Mouse (Mus musculus) embryonic facial prominence, embryonic 12.5 days (tissue): Measurements from ENCODE around the gene Irf9. TPM values are rescaled to one million over a fixed set of nuclear protein-coding genes. Genes with fewer than 3 reads are reported as not detected.

Source experiments
- ATAC-seq: fragments of 200-750 bp; cut with Nextera tagmentation; 2 replicates; pipeline ENCODE4 v1.8.0; 2017; ENCODE audit not compliant: insufficient number of reproducible peaks, insufficient read depth, low FRiP score, low TSS enrichment
- H3K27ac ChIP-seq: fragments of 300-500 bp; sonication (generic); 2 replicates; pipeline ENCODE4 v1.5.1; 2016; ENCODE audit warnings: mild to moderate bottlenecking
- H3K27me3 ChIP-seq: fragments of 300-500 bp; sonication (generic); 2 replicates; pipeline ENCODE4 v1.6.1; 2016; ENCODE audit warnings: mild to moderate bottlenecking, moderate library complexity
- H3K36me3 ChIP-seq: fragments of 300-500 bp; sonication (generic); 2 replicates; pipeline ENCODE4 v1.6.1; 2016; ENCODE audit warnings: mild to moderate bottlenecking
- H3K4me1 ChIP-seq: fragments of 300-500 bp; sonication (generic); 2 replicates; pipeline ENCODE4 v1.6.1; 2016
- H3K4me2 ChIP-seq: fragments of 300-500 bp; sonication (generic); replicated peaks from 2 replicates; pipeline ENCODE4 v1.6.1; 2016; ENCODE audit warnings: mild to moderate bottlenecking, moderate library complexity
- H3K4me3 ChIP-seq: fragments of 300-500 bp; sonication (generic); 2 replicates; pipeline ENCODE4 v1.5.1; 2016; ENCODE audit warnings: mild to moderate bottlenecking
- H3K9ac ChIP-seq: fragments of 300-500 bp; sonication (generic); 2 replicates; pipeline ENCODE4 v1.6.1; 2016; ENCODE audit warnings: mild to moderate bottlenecking, moderate library complexity
- H3K9me3 ChIP-seq: fragments of 300-500 bp; sonication (generic); 2 replicates; pipeline ENCODE4 v1.6.1; 2016; ENCODE audit warnings: mild to moderate bottlenecking, moderate library complexity
- WGBS: fragments of 180-500 bp; shearing (Covaris S2); methylation state at CpG from one replicate; pipeline ENCODE4 v1.1.7; 2016; 5-methylcytosine and 5-hydroxymethylcytosine counted together
- polyA plus RNA-seq: library from polyadenylated mRNA; unstranded; fragments of >200 nt; fragmentation: Nextera tagmentation; extraction: Ambion mirVana; gene quantifications from 2 replicates; pipeline ENCODE4 v1.2.1, GENCODE M21; 2016

Gene Irf9
- polyA plus RNA-seq, 1 experiment from 2014 or later, result 9.5 TPM

- H3K9ac ChIP-seq, result no peak overlapping the region
- H3K36me3 ChIP-seq, result peaks cover 25% of the 10 kb centered on the region
- H3K27ac ChIP-seq, result no peak overlapping the region
- no peak for ATAC-seq
- H3K4me1 ChIP-seq, result peaks cover 6% of the 10 kb centered on the region; the same call in 1 of the 2 replicates
- 0 out of 2 replicates have a peak, but pooled peaks cover 2% of the 10 kb centered on the region for H3K27me3 ChIP-seq
- no peak overlapping the region for H3K4me3 ChIP-seq
- H3K9me3 ChIP-seq, result no peaks in the 10 kb centered on the region
- 73% methylated on average over 9 of the region's 9 CpGs for WGBS
- no peak overlapping the region for H3K4me2 ChIP-seq
Observed at GRCm38 (mm10) chr14:55581981-55582681, 21.2 kb upstream of the Irf9 start.

- 33% methylated on average over 5 of the region's 5 CpGs for WGBS
- peaks cover 6% of the 10 kb centered on the region; the same call in 1 of the 2 replicates for H3K4me1 ChIP-seq
- ATAC-seq, result no peak
- peaks cover 30% of the 10 kb centered on the region for H3K36me3 ChIP-seq
- H3K27ac ChIP-seq, result no peak overlapping the region
- H3K9me3 ChIP-seq, result no peaks in the 10 kb centered on the region
- H3K9ac ChIP-seq, result peak overlapping the region; percentile 53
- 0 out of 2 replicates have a peak, but pooled peaks cover 2% of the 10 kb centered on the region for H3K27me3 ChIP-seq
- peak overlapping the region; percentile 41 for H3K4me3 ChIP-seq
- peak overlapping the region; percentile 69 for H3K4me2 ChIP-seq
Observed at GRCm38 (mm10) chr14:55584303-55584701, 19.1 kb upstream of the Irf9 start.

DNA sequence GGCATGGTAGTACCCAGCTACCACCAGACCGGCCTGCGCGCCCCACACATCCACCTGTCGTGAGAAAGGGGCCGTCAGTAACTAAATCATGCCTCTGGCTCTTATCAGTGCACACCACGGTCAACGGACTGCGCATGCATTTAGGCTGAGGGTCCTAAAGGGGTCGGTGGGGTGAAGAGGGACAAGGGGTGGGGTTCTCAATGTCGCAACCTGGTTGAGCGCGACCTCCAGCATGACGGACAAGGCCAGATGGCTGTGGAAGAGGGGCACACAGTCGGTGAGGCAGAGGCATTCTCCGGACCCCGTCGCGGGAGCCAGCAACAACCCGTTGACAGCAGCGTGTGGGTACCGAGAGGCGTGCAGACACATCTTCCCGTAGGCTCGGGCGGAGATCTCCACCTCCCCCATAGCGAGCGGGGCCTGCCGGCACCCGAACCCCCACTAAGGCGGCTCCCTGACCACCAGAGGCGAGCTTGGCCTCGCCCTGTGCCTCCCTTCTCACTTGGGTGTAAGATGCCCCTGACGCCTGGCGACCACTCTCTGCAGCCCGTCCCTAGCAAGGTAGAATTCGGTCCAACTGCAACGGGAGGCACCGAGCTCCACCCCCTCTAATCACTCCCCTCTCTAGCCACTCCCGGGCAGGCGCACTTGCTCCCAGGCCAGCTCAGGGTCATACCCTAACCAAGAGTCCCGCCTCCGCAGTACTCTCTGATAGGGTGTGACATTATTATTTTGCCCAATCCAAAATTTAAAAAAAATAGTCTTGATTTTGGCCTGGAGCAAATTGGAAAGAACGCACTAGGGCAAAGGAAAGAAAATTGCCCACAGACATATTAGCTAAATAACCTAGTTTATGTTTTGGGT, 18.4 kb upstream of the Irf9 start, which contains the start of gene Emc9:
TSS of gene Emc9 (minus strand) at position 601 of the 864 bp plus-strand sequence.
- 1% methylated on average over 43 of the region's 43 CpGs for WGBS
- H3K27ac ChIP-seq, result no peak within 1 kb of the TSS
- H3K36me3 ChIP-seq, result peaks cover 27% of the 10 kb centered on the region

DNA sequence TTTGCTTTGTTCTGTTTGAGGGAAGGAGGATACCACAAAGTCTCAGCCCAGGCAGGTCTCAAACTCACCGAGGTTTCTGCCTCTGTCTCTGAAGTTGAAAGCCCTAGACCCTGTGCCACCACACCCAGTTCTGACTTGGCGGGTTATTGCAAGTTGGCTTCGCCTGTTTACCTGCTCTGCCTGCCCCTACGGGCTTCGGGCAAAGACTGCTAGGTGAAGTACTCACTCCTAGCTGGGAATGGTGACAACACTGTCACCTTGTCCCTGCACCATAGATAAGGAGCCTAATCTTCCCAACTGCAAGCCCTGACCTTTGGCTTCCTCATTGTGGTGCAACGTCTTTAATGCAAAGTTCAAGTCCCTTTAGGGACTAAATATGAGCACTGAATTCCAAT, 17.8 kb upstream of the Irf9 start:
- ATAC-seq, result no peak
- Histone ChIP-seq H3K4me3 (no peak overlapping the region), H3K4me2 (peak overlapping the region; percentile 69; the same call in 1 of the 2 replicates)

More for the DNA sequence above, 18.4 kb upstream of the Irf9 start, which contains the start of gene Emc9:
- H3K9me3 ChIP-seq, result no peaks in the 10 kb centered on the region
- peaks cover 12% of the 10 kb centered on the region for H3K4me1 ChIP-seq
- peak within 1 kb of the TSS; percentile 41 for H3K4me3 ChIP-seq
- H3K4me2 ChIP-seq, result peak within 1 kb of the TSS; percentile 69
- H3K9ac ChIP-seq, result peak within 1 kb of the TSS; percentile 53
- ATAC-seq, result no peak
- H3K27me3 ChIP-seq, result 0 out of 2 replicates have a peak, but pooled peaks cover 2% of the 10 kb centered on the region

GRCm38 (mm10) chr14:55586149-55586548, 17.2 kb upstream of the Irf9 start:
- Histone ChIP-seq H3K36me3 (peaks cover 15% of the 10 kb centered on the region), H3K4me3 (no peak overlapping the region), H3K27me3 (0 out of 2 replicates have a peak, but pooled peaks cover 2% of the 10 kb centered on the region), H3K4me2 (no peak overlapping the region), H3K9ac (no peak overlapping the region), H3K27ac (no peak overlapping the region), H3K9me3 (no peaks in the 10 kb centered on the region), H3K4me1 (peaks cover 15% of the 10 kb centered on the region)
- no peak for ATAC-seq
- 88% methylated on average over 2 of the region's 2 CpGs for WGBS

More for the DNA sequence above, 17.8 kb upstream of the Irf9 start:
- no peak overlapping the region for H3K27ac ChIP-seq
- H3K36me3 ChIP-seq, result peaks cover 21% of the 10 kb centered on the region
- H3K4me1 ChIP-seq, result peaks cover 15% of the 10 kb centered on the region
- WGBS, result 62% methylated on average over 6 of the region's 6 CpGs
- H3K9ac ChIP-seq, result no peak overlapping the region
- H3K9me3 ChIP-seq, result no peaks in the 10 kb centered on the region
- 0 out of 2 replicates have a peak, but pooled peaks cover 2% of the 10 kb centered on the region for H3K27me3 ChIP-seq

DNA sequence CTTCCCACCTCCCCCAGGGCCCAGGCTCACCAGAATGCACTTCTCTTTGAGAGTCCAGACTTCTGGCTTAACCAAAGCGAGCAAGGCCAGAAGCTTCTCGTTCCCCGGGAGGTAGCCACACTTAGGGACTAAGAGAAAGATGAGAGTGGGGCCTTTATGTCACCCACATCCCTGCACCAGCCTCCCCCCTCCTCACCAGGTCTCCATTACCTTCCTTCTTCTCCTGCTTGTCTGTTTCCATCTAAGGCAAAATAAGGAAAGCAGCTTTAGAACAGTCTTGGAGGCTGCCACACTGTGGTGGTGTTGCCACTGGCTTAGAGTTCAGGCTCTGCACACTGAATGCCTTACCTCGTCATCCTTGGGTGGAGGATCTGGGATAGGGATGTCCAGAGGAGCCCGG, 14.1 kb upstream of the Irf9 start:
- ATAC-seq, result no peak
- Histone ChIP-seq H3K36me3 (peaks cover 10% of the 10 kb centered on the region), H3K4me1 (peaks cover 29% of the 10 kb centered on the region), H3K9me3 (no peaks in the 10 kb centered on the region), H3K4me2 (no peak overlapping the region), H3K4me3 (no peak overlapping the region), H3K27ac (no peak overlapping the region), H3K9ac (no peak overlapping the region), H3K27me3 (0 out of 2 replicates have a peak, but pooled peaks cover 2% of the 10 kb centered on the region)
- WGBS, result 92% methylated on average over 5 of the region's 5 CpGs

DNA sequence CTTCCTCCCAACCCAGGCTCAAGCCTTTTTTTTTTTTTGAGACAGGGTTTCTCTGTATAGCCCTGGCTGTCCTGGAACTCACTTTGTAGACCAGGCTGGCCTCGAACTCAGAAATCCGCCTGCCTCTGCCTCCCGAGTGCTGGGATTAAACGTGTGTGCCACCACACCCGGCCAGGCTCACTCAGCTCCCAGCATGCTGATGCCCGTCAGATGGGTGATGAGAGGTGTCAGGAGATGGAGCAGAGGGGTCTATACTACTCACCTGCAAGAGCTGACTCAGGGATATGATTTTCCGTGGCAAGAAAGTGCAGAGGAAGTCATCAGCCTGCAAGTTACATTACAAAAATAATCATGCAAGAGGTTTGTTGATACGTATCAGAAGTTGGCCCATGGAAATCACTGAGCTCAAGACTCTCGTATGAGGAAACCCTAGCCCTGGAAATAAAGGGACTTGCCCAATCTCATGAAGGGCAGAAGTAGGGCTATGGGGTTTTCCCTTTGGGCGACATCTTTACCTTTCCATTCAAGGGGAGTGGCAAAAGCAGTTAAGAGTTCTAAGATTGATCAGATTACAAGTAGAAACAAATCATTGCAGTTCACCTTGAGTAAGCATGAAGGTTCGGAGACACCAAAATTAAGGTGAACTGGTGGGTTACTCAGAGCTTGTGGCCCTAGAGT, 13.5 kb upstream of the Irf9 start:
- Histone ChIP-seq H3K9me3 (no peaks in the 10 kb centered on the region), H3K36me3 (peaks cover 17% of the 10 kb centered on the region), H3K27ac (peak overlapping the region; percentile 97; the same call in 1 of the 2 replicates), H3K9ac (peak overlapping the region; percentile 73; the same call in 1 of the 2 replicates), H3K4me1 (peaks cover 24% of the 10 kb centered on the region), H3K27me3 (0 out of 2 replicates have a peak, but pooled peaks cover 2% of the 10 kb centered on the region), H3K4me2 (peak overlapping the region; percentile 88), H3K4me3 (peak overlapping the region; percentile 71)
- WGBS, result 83% methylated on average over 11 of the region's 11 CpGs
- ATAC-seq, result no peak

DNA sequence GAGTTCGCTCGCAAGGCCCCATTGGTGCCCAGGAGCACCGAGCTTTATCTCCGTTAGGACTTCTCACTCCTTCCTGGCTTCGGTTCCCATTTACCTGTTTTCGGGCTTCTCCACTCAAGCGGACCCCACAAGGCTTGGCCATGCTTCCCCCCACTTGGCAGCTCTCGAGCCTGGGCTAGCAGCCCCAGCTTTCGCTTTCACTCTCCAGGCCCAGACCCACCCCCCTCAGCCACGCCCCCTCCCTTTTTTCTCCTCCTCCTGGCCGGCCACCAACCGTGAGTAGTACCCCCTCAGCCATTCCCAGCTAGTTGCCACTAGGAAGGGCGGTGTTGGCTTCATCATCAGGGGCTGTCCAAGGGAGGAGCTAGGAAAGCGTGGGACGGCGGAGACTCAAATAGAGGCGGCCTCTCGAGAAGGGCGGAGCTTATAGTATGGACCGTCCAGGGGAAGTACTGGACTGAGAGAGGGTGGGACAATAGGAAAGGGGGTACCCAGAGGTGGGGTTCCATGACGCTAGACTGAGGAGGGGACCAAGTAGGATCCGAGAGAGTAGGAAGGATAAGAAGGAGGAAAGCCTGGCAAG, 12.5 kb upstream of the Irf9 start, which contains the start of gene Psme2:
TSS of gene Psme2 (minus strand) at position 366 of the 583 bp plus-strand sequence.
- Histone ChIP-seq H3K27ac (peak within 1 kb of the TSS; percentile 97), H3K9me3 (no peaks in the 10 kb centered on the region), H3K4me2 (peak within 1 kb of the TSS; percentile 88), H3K27me3 (no peaks in the 10 kb centered on the region), H3K9ac (peak within 1 kb of the TSS; percentile 77), H3K4me3 (peak within 1 kb of the TSS; percentile 71), H3K4me1 (peaks cover 23% of the 10 kb centered on the region), H3K36me3 (peaks cover 26% of the 10 kb centered on the region)
- WGBS, result 1% methylated on average over 22 of the region's 22 CpGs
- peak; percentile 96 for ATAC-seq

- Histone ChIP-seq H3K4me1 (peaks cover 23% of the 10 kb centered on the region), H3K9me3 (no peaks in the 10 kb centered on the region), H3K4me2 (peak within 1 kb of the TSS; percentile 88), H3K9ac (peak within 1 kb of the TSS; percentile 77), H3K27me3 (no peaks in the 10 kb centered on the region), H3K27ac (peak within 1 kb of the TSS; percentile 97), H3K36me3 (peaks cover 32% of the 10 kb centered on the region), H3K4me3 (peak within 1 kb of the TSS; percentile 71)
- peak; percentile 91 for ATAC-seq
- WGBS, result under 1% methylated on average over 33 of the region's 33 CpGs
Observed at GRCm38 (mm10) chr14:55591331-55591891, 12.0 kb upstream of the Irf9 start, which contains the start of gene Rnf31. Rnf31 (plus strand) TSS chr14:55591708.

DNA sequence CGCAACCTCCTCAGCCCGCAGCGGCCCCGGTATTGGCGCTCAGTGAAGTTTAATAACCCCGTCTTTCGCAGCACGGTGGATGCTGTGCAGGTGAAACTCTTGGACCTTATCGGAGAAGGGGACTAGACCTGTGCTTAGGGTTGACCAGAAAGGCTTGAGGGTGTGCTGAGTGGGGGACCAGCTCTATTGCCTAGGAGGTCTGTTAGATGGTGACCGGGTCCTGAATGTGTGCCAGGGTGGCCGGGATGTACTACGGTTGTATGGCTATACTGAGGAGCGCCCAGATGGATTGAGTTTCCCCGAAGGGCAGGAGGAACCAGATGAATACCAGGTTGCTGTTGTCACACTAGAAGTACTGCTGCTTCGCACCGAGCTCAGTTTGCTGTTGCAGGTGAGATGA, 11.1 kb upstream of the Irf9 start:
- WGBS, result 3% methylated on average over 16 of the region's 16 CpGs
- peak overlapping the region; percentile 97; the same call in 1 of the 2 replicates for H3K27ac ChIP-seq

More for the DNA sequence above, 11.1 kb upstream of the Irf9 start:
- peaks cover 35% of the 10 kb centered on the region for H3K36me3 ChIP-seq
- H3K4me3 ChIP-seq, result peak overlapping the region; percentile 71
- peak overlapping the region; percentile 88 for H3K4me2 ChIP-seq
- ATAC-seq, result no peak
- peaks cover 23% of the 10 kb centered on the region for H3K4me1 ChIP-seq
- peak overlapping the region; percentile 77 for H3K9ac ChIP-seq
- H3K9me3 ChIP-seq, result no peaks in the 10 kb centered on the region
- no peaks in the 10 kb centered on the region for H3K27me3 ChIP-seq
